Mouse (Mus musculus): ENCODE results near the gene Kif16b. TPM values are rescaled to one million over a fixed set of nuclear protein-coding genes. Genes with fewer than 3 reads are reported as not detected.

The Kif16b gene
- polyA plus RNA-seq, 1 experiment from 2014 or later = 10.1 TPM

GRCm38 (mm10) chr2:142764276-142764675 lies 137.1 kb downstream of the Kif16b start:
- H3K27ac ChIP-seq = no peak overlapping the region
- 84% methylated on average over 2 of the region's 2 CpGs for WGBS
- H3K9me3 ChIP-seq = no peaks in the 10 kb centered on the region
- no peaks in the 10 kb centered on the region for H3K27me3 ChIP-seq
- H3K9ac ChIP-seq = no peak overlapping the region
- H3K4me3 ChIP-seq = no peak overlapping the region
- H3K4me2 ChIP-seq = no peak overlapping the region
- H3K4me1 ChIP-seq = peaks cover 3% of the 10 kb centered on the region; the same call in 1 of the 2 replicates
- ATAC-seq (ENCODE audit: insufficient number of reproducible peaks, low FRiP score, low TSS enrichment, low read depth) = no peak
- no peaks in the 10 kb centered on the region for H3K36me3 ChIP-seq

- H3K9ac ChIP-seq = no peak overlapping the region
- no peaks in the 10 kb centered on the region for H3K9me3 ChIP-seq
- peaks cover 2% of the 10 kb centered on the region; the same call in 1 of the 2 replicates for H3K36me3 ChIP-seq
- H3K4me2 ChIP-seq = no peak overlapping the region
- 57% methylated on average over 4 of the region's 4 CpGs for WGBS
- ATAC-seq (ENCODE audit: insufficient number of reproducible peaks, low FRiP score, low TSS enrichment, low read depth) = no peak
- H3K4me1 ChIP-seq = peaks cover 3% of the 10 kb centered on the region; the same call in 1 of the 2 replicates
- H3K27me3 ChIP-seq = no peaks in the 10 kb centered on the region
- H3K4me3 ChIP-seq = no peak overlapping the region
- no peak overlapping the region for H3K27ac ChIP-seq
These were observed 140.5 kb downstream of the Kif16b start for GRCm38 (mm10) chr2:142760843-142761242.

DNA sequence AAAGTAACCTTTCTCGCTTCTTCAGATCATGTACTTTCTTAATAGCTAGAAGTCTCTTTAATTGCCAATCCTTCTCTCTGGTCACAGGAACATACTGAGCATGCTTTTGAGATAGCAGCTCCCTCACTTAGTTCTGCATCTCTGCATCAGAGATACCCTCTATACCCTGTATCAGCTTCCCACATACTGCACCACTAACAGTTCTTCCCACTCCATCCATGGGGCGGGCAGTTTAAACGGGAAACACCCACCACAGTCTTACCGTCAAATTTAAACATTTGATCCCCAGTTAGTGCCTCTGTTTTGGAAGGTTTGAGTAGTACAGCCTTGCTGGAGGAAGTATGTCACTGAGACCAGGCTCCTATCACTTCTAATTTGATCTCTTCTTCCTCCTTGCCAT lies 142.1 kb downstream of the Kif16b start:
- Histone ChIP-seq H3K4me1 (peaks cover 3% of the 10 kb centered on the region; the same call in 1 of the 2 replicates), H3K4me2 (no peak overlapping the region), H3K4me3 (no peak overlapping the region), H3K27me3 (no peaks in the 10 kb centered on the region), H3K36me3 (peaks cover 3% of the 10 kb centered on the region; the same call in 1 of the 2 replicates), H3K9ac (no peak overlapping the region), H3K27ac (no peak overlapping the region), H3K9me3 (no peaks in the 10 kb centered on the region)
- no peak for ATAC-seq (ENCODE audit: insufficient number of reproducible peaks, low FRiP score, low TSS enrichment, low read depth)
- WGBS = 86% methylated on average over 4 of the region's 4 CpGs

DNA sequence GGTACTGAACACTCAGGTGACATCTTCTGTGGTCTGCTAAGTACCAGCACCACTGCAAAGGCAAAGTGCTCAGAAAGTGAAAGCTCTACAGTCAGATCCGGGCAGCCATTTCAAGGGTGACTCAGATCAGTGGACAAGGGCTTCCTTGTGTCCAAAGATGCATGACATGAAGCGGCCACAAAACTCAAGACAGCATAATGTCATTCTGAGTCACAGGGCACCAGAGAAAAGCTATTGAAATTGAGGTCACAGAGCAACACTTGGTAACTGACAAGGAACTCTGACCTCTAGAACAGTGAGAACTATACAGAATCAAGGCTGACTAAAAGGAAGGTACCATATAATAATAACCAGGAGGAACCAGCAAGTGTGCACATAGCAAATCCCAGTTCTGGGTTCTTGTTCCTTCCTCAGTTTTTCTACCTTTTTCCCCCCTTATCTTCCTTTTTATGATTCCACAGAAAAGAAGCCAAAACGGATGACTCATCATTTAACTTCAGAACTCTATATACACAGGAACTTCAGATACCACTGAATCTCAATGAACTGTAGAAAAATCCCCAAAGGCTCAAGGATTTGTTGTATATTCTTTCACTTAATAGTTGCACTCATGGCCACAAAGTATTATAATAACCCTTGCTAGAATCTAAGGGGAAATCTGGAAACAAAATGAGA lies 143.1 kb downstream of the Kif16b start:
- Histone ChIP-seq H3K4me2 (no peak overlapping the region), H3K9me3 (no peaks in the 10 kb centered on the region), H3K4me1 (peaks cover 3% of the 10 kb centered on the region; the same call in 1 of the 2 replicates), H3K27ac (no peak overlapping the region), H3K4me3 (no peak overlapping the region), H3K27me3 (no peaks in the 10 kb centered on the region), H3K9ac (no peak overlapping the region), H3K36me3 (peaks cover 3% of the 10 kb centered on the region; the same call in 1 of the 2 replicates)
- WGBS = 81% methylated on average over 3 of the region's 3 CpGs
- ATAC-seq (ENCODE audit: insufficient number of reproducible peaks, low FRiP score, low TSS enrichment, low read depth) = no peak

- H3K27me3 ChIP-seq = no peaks in the 10 kb centered on the region
- no peaks in the 10 kb centered on the region for H3K4me1 ChIP-seq
- H3K4me3 ChIP-seq = no peak overlapping the region
- WGBS = 69% methylated on average over 2 of the region's 2 CpGs
- no peaks in the 10 kb centered on the region for H3K9me3 ChIP-seq
- H3K27ac ChIP-seq = no peak overlapping the region
- no peak for ATAC-seq (ENCODE audit: insufficient number of reproducible peaks, low FRiP score, low TSS enrichment, low read depth)
- H3K36me3 ChIP-seq = peaks cover 4% of the 10 kb centered on the region; the same call in 1 of the 2 replicates
- H3K4me2 ChIP-seq = no peak overlapping the region
- H3K9ac ChIP-seq = no peak overlapping the region
These were observed 162.0 kb downstream of the Kif16b start for GRCm38 (mm10) chr2:142739338-142739737.

- H3K9me3 ChIP-seq = no peaks in the 10 kb centered on the region
- H3K9ac ChIP-seq = no peak overlapping the region
- H3K4me2 ChIP-seq = no peak overlapping the region
- H3K4me3 ChIP-seq = no peak overlapping the region
- 74% methylated on average over 2 of the region's 2 CpGs for WGBS
- H3K27ac ChIP-seq = no peak overlapping the region
- H3K4me1 ChIP-seq = no peaks in the 10 kb centered on the region
- H3K27me3 ChIP-seq = no peaks in the 10 kb centered on the region
- peaks cover 4% of the 10 kb centered on the region; the same call in 1 of the 2 replicates for H3K36me3 ChIP-seq
- ATAC-seq (ENCODE audit: insufficient number of reproducible peaks, low FRiP score, low TSS enrichment, low read depth) = no peak
These were observed 162.8 kb downstream of the Kif16b start for GRCm38 (mm10) chr2:142738488-142738887.

DNA sequence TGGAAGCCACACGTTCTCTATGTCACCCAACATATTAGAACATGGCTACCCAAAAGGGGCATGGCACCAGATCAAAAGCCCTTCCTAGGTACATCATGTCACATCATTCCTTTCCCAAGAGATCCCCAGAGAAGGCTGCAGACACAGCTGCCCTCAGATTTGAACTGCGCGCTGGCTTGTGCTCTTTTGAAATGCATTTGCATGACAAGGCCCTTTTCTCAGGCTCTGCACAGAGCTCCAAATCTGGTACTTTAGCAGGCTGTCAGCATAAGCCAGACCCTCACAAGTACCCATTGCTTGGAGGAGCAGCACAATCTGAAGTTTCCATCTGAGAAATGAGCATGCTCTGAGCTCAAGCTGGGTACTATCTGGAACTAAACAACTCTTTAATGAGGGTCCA lies 165.6 kb downstream of the Kif16b start:
- H3K4me3 ChIP-seq = no peak overlapping the region
- no peaks in the 10 kb centered on the region for H3K27me3 ChIP-seq
- no peak overlapping the region for H3K4me2 ChIP-seq
- peaks cover 4% of the 10 kb centered on the region; the same call in 1 of the 2 replicates for H3K36me3 ChIP-seq
- no peak overlapping the region for H3K27ac ChIP-seq
- no peak for ATAC-seq (ENCODE audit: insufficient number of reproducible peaks, low FRiP score, low TSS enrichment, low read depth)
- WGBS = 92% methylated on average over 3 of the region's 3 CpGs
- peaks cover 7% of the 10 kb centered on the region for H3K4me1 ChIP-seq
- no peak overlapping the region for H3K9ac ChIP-seq
- H3K9me3 ChIP-seq = no peaks in the 10 kb centered on the region

DNA sequence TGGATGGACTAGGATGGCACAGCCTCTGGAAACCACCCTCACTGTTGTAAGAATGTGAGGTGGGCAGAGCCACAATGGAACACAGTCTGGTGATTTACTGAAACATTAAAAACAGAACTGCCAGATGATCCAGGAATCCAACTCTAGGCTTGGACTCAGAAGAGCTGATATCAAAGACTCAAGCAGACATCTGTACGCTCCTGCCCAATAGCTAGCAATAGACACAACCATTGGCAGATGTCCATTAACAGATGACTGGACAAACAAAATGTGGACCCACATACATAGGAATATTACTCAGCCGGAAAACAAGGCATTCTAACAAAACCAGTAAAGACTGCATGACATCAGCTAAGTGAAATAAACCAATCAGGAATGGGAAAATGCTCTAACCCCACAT lies 167.3 kb downstream of the Kif16b start:
- no peaks in the 10 kb centered on the region for H3K27me3 ChIP-seq
- H3K4me1 ChIP-seq = peaks cover 7% of the 10 kb centered on the region
- no peak overlapping the region for H3K9ac ChIP-seq
- H3K9me3 ChIP-seq = no peaks in the 10 kb centered on the region
- H3K4me3 ChIP-seq = no peak overlapping the region
- H3K36me3 ChIP-seq = no peaks in the 10 kb centered on the region
- H3K4me2 ChIP-seq = no peak overlapping the region
- H3K27ac ChIP-seq = no peak overlapping the region
- whole genome bisulfite sequencing = 96% methylated on average over 2 of the region's 2 CpGs
- no peak for ATAC-seq (ENCODE audit: insufficient number of reproducible peaks, low FRiP score, low TSS enrichment, low read depth)

DNA sequence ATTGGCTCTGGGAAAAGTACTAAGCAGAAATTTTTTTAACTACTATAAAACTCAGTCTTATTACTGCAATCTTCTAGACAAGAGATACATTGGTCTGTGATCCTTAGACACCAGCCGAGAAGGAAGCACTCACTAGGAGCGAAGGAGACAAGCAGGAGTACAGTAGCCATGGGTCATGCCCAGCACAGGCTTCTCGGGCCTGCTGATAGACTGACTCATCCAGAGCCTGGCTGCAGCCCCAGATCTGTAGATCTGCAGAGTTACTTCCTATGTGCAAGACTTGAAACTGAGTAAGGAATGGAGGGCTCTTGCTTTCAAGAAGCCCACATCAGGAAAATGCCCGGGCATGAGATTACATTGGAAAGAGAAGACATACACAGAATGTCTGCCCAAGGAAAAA lies 169.0 kb downstream of the Kif16b start:
- Histone ChIP-seq H3K4me3 (no peak overlapping the region), H3K9me3 (no peaks in the 10 kb centered on the region), H3K36me3 (no peaks in the 10 kb centered on the region), H3K9ac (no peak overlapping the region), H3K4me1 (peaks cover 7% of the 10 kb centered on the region), H3K27me3 (no peaks in the 10 kb centered on the region), H3K27ac (0 out of 2 replicates have a peak overlapping the region, but pooled peaks have one; percentile 35), H3K4me2 (no peak overlapping the region)
- ATAC-seq (ENCODE audit: insufficient number of reproducible peaks, low FRiP score, low TSS enrichment, low read depth) = no peak
- WGBS = 90% methylated on average over 4 of the region's 4 CpGs

DNA sequence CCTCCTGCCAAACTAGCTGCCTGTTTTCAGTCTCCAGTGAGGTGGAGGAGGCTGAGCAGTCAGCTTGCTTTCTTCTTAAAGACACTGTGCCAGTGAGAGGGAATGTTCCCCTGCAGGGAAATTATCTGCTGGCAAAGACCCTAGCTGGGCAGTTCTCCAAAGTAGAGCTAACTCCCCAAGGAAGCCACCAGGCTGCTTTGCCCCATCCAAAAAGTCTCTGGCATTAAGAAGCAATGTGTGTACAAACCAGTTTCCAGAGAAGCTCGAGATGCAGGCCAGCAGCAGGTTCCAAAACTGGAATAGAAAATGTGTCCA lies 169.6 kb downstream of the Kif16b start:
- no peaks in the 10 kb centered on the region for H3K9me3 ChIP-seq
- H3K27me3 ChIP-seq = no peaks in the 10 kb centered on the region
- 25% methylated on average over 1 of the region's 1 CpGs for WGBS
- H3K4me1 ChIP-seq = peaks cover 7% of the 10 kb centered on the region
- H3K27ac ChIP-seq = peak overlapping the region; percentile 47; the same call in 1 of the 2 replicates
- no peak overlapping the region for H3K4me3 ChIP-seq
- H3K4me2 ChIP-seq = no peak overlapping the region
- no peak overlapping the region for H3K9ac ChIP-seq
- 0 out of 2 replicates have a peak, but pooled peaks have one; percentile 44 for ATAC-seq (ENCODE audit: insufficient number of reproducible peaks, low FRiP score, low TSS enrichment, low read depth)
- H3K36me3 ChIP-seq = no peaks in the 10 kb centered on the region

- no peak overlapping the region for H3K4me3 ChIP-seq
- no peaks in the 10 kb centered on the region for H3K27me3 ChIP-seq
- 75% methylated on average over 10 of the region's 10 CpGs for WGBS
- H3K9me3 ChIP-seq = no peaks in the 10 kb centered on the region
- ATAC-seq (ENCODE audit: insufficient number of reproducible peaks, low FRiP score, low TSS enrichment, low read depth) = no peak
- H3K36me3 ChIP-seq = no peaks in the 10 kb centered on the region
- H3K9ac ChIP-seq = no peak overlapping the region
- H3K4me1 ChIP-seq = peaks cover 7% of the 10 kb centered on the region
- no peak overlapping the region for H3K27ac ChIP-seq
- H3K4me2 ChIP-seq = no peak overlapping the region
These were observed 170.1 kb downstream of the Kif16b start for GRCm38 (mm10) chr2:142731016-142731777.

Measured in limb, embryonic 15.5 days (tissue).